Mouse (Mus musculus) lung, postnatal 36 days (tissue): ENCODE measurements around the gene Gm21958.
"Not testable (repeated sequence)": the region's sequence is repeated elsewhere in the genome, so short reads cannot be mapped to it uniquely, and the experiment has no call there.

Experiments
- DNase-seq: peaks from one replicate; pipeline ENCODE4 v3.0.0; 2022; ENCODE audit warnings: mixed read lengths

Gm21958 gene

GRCm38 (mm10) chr3:54718947-54719346 is 4.8 kb upstream of the Gm21958 start:
- peak; percentile 44 for DNase-seq

DNA sequence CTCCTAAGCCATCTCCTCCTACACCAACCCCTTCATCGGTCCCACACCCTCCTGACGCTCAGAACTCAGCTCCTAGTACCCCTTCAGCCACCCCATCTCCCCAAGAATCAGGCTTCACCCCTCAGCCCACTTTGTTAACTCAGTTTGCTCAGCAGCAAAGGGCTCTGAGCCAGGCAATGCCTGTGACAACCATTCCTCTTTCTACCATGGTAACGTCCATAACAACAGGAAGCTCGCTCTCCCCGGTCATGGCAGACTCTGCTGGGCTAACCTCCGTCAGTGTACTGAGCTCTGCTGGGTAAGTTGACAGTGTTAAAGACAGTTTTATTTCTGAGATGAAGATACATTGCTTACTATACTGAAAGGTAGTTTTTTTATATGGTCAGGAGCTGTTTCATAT is 3.2 kb upstream of the Gm21958 start:
- DNase-seq, result no peak

DNA sequence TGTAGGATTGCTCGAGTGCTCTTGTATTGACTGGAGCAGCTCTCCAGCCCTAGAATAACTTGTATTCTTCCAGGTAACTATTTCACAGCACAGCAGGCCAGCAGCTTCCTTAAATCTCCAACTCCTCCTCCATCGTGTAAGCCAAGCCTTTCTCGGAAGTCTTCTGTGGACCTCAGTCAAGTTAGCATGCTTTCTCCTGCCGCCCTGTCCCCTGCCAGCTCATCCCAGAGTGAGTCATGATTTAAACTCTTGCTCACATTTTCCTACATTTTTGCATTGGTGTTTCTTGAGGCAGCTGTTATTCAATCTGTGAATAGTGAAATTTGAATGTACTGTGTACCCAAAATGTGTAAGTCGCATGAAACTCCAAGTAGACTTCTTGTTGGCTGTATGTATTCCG is 1.3 kb upstream of the Gm21958 start:
- no peak for DNase-seq

GRCm38 (mm10) chr3:54708972-54709371 is 5.2 kb downstream of the Gm21958 start:
- peak; percentile 36 for DNase-seq

- DNase-seq, result not testable (repeated sequence)
Measured at GRCm38 (mm10) chr3:54704106-54704505, 10.0 kb downstream of the Gm21958 start.

- DNase-seq, result no peak
Measured at GRCm38 (mm10) chr3:54699759-54700301, 14.3 kb downstream of the Gm21958 start.

- no peak for DNase-seq
Measured at GRCm38 (mm10) chr3:54693056-54693415, 21.1 kb downstream of the Gm21958 start.

- DNase-seq, result peak; percentile 96
Measured at GRCm38 (mm10) chr3:54692202-54693055, 21.7 kb downstream of the Gm21958 start, which contains the start of gene Supt20. Gene Supt20 (plus strand): TSS chr3:54692807.

DNA sequence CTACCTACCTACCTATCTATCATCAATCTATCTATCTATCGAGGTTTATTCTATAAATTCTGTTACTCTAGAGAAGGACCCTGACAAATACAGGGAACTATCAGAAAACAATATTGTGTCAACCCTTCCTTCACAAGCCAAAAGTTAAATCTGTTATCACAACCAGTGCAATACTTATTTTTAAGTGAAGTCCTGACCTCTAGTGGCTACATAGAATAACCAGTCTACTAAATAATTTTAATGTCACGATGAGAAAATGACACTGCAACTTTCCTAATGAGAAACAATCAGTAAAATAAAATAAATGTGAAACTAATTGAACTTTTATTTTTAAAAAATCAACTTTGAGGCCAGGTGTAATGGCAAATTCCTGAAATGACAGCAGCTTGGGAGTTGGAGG is 25.1 kb downstream of the Gm21958 start:
- no peak for DNase-seq

GRCm38 (mm10) chr3:54687245-54687644 is 26.9 kb downstream of the Gm21958 start:
- DNase-seq, result peak; percentile 29

- no peak for DNase-seq
Measured at GRCm38 (mm10) chr3:54685202-54685601, 29.0 kb downstream of the Gm21958 start.

GRCm38 (mm10) chr3:54681310-54682204 is 32.6 kb downstream of the Gm21958 start:
- DNase-seq, result no peak

- no peak for DNase-seq
Measured at GRCm38 (mm10) chr3:54676818-54677217, 37.3 kb downstream of the Gm21958 start.

- DNase-seq, result peak; percentile 49
Measured at GRCm38 (mm10) chr3:54672557-54673529, 41.3 kb downstream of the Gm21958 start.

GRCm38 (mm10) chr3:54672111-54672510 is 42.0 kb downstream of the Gm21958 start:
- no peak for DNase-seq

DNA sequence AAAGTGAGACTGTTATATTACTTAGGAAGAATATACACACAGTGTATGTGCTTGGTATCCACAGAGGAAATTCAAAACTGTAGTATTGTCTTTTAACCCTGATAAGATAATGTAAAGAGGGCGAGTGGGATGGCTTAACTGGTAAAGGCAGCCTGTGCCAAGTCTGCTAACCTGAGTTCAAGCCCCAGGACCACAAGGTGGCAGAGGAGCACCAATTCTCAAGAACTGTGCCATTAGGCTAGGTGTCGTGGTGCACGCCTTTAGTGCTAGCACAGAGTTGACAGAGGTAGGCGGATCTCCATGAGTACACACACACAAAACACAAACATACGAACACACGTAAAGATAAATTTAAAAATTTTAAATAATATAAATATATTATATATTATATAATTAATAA is 44.6 kb downstream of the Gm21958 start:
- no peak for DNase-seq

- DNase-seq, result no peak
Measured at GRCm38 (mm10) chr3:54668722-54669121, 45.4 kb downstream of the Gm21958 start.

- DNase-seq, result no peak
Measured at GRCm38 (mm10) chr3:54668141-54668540, 46.0 kb downstream of the Gm21958 start.
